Mouse (Mus musculus) liver, embryonic 13.5 days (tissue): ENCODE measurements at regions not wholly inside any gene's neighbourhood (a gene's known extent, or its start where the extent isn't known, plus 50 kb on each side); places are given as distances from the start of the nearest gene placed in this dataset.

Source experiments
- ATAC-seq: fragments of 200-750 bp; cut with Nextera tagmentation; 2 replicates; pipeline ENCODE4 v1.8.0; 2017; ENCODE audit warnings: low read depth, mild to moderate bottlenecking, moderate number of reproducible peaks, moderate library complexity
- DNase-seq: peaks from one replicate; pipeline ENCODE4 v3.0.0; 2022
- H3K27ac ChIP-seq: fragments of 300-500 bp; sonication (generic); 2 replicates; pipeline ENCODE4 v1.5.1; 2015; ENCODE audit warnings: moderate library complexity, mild to moderate bottlenecking, inconsistent platforms
- H3K27me3 ChIP-seq: fragments of 300-500 bp; sonication (generic); 2 replicates; pipeline ENCODE4 v1.6.1; 2015; ENCODE audit warnings: mild to moderate bottlenecking, inconsistent platforms
- H3K36me3 ChIP-seq: fragments of 300-500 bp; sonication (generic); 2 replicates; pipeline ENCODE4 v1.6.1; 2015; ENCODE audit warnings: mild to moderate bottlenecking, inconsistent platforms
- H3K4me1 ChIP-seq: fragments of 300-500 bp; sonication (generic); replicated peaks from 2 replicates; pipeline ENCODE4 v1.6.1; 2015; ENCODE audit warnings: inconsistent platforms
- H3K4me2 ChIP-seq: fragments of 300-500 bp; sonication (generic); 2 replicates; pipeline ENCODE4 v1.6.1; 2015; ENCODE audit warnings: inconsistent platforms, mild to moderate bottlenecking, moderate library complexity
- H3K4me3 ChIP-seq: fragments of 300-500 bp; sonication (generic); replicated peaks from 2 replicates; pipeline ENCODE4 v1.5.1; 2015; ENCODE audit warnings: mild to moderate bottlenecking, inconsistent platforms
- H3K9ac ChIP-seq: fragments of 300-500 bp; sonication (generic); 2 replicates; pipeline ENCODE4 v1.6.1; 2015; ENCODE audit warnings: mild to moderate bottlenecking, inconsistent platforms
- H3K9me3 ChIP-seq: fragments of 300-500 bp; sonication (generic); replicated peaks from 2 replicates; pipeline ENCODE4 v1.6.1; 2016; ENCODE audit warnings: inconsistent platforms
- WGBS: fragments of 180-500 bp; shearing (Covaris S2); methylation state at CpG from one replicate; pipeline ENCODE4 v1.1.7; 2015; ENCODE audit not compliant: insufficient replicate concordance; 5-methylcytosine and 5-hydroxymethylcytosine counted together

DNA sequence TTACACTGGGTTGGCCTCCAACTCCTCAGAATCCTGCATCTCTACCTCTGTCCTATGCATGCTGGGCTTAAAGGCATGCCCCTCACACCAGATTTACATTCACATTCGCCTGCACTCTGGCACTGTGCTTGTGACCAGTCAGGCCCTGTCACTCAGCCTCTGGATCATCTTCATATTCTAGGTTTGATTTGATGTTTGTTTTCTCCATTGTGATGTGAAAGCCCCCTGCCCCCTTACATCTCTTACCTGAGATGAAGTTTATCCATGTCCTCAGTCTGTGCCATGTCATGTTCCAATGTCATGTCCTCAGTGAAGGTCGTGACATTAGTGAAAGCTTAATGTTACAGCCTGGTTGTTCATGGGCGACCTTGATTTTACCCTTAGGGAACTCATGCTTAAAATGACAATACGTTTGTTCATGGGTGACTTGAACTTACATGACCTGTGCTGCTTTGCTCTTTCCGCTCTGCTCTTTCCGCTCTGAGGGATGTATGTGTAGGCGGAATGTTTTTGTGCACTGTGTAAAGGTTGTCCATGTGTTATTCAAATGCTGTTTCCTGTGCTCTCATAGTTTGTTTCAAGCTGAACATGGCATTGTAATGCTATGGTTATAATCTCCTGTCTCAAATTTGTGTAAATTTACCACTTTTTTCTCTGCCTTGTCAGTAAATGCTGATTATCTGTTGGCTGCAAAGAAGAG is 257.3 kb upstream of the Gm5148 start:
- ATAC-seq (no peak), DNase-seq (no peak)
- 0 out of 2 replicates have a peak, but pooled peaks cover 5% of the 10 kb centered on the region for H3K27me3 ChIP-seq
- H3K4me1 ChIP-seq: peaks cover 6% of the 10 kb centered on the region; the same call in 1 of the 2 replicates
- H3K27ac ChIP-seq: no peak overlapping the region
- no peaks in the 10 kb centered on the region for H3K9me3 ChIP-seq
- H3K4me2 ChIP-seq: no peak overlapping the region
- no peak overlapping the region for H3K4me3 ChIP-seq
- no peak overlapping the region for H3K9ac ChIP-seq
- no peaks in the 10 kb centered on the region for H3K36me3 ChIP-seq
- 62% methylated on average over 7 of the region's 7 CpGs for WGBS

- Histone ChIP-seq H3K4me3 (no peak overlapping the region), H3K4me1 (peaks cover 12% of the 10 kb centered on the region), H3K27me3 (0 out of 2 replicates have a peak, but pooled peaks cover 5% of the 10 kb centered on the region), H3K9ac (no peak overlapping the region), H3K27ac (no peak overlapping the region), H3K36me3 (no peaks in the 10 kb centered on the region), H3K4me2 (no peak overlapping the region), H3K9me3 (no peaks in the 10 kb centered on the region)
- DNase-seq: no peak
- no peak for ATAC-seq
- 36% methylated on average over 5 of the region's 5 CpGs for WGBS
These were observed 255.6 kb upstream of the Gm5148 start for GRCm38 (mm10) chr3:37979871-37980270.

GRCm38 (mm10) chr3:37978481-37978880 is 254.2 kb upstream of the Gm5148 start:
- Histone ChIP-seq H3K4me2 (no peak overlapping the region), H3K4me3 (no peak overlapping the region), H3K36me3 (no peaks in the 10 kb centered on the region), H3K4me1 (peaks cover 12% of the 10 kb centered on the region), H3K9ac (no peak overlapping the region), H3K9me3 (no peaks in the 10 kb centered on the region), H3K27ac (no peak overlapping the region), H3K27me3 (0 out of 2 replicates have a peak, but pooled peaks cover 5% of the 10 kb centered on the region)
- DNase-seq (no peak), ATAC-seq (no peak)
- 7% methylated on average over 6 of the region's 6 CpGs for WGBS

- no peak overlapping the region for H3K4me2 ChIP-seq
- H3K36me3 ChIP-seq: no peaks in the 10 kb centered on the region
- no peak overlapping the region for H3K4me3 ChIP-seq
- DNase-seq (no peak), ATAC-seq (no peak)
- H3K9ac ChIP-seq: no peak overlapping the region
- no peaks in the 10 kb centered on the region for H3K9me3 ChIP-seq
- H3K27me3 ChIP-seq: 0 out of 2 replicates have a peak, but pooled peaks cover 5% of the 10 kb centered on the region
- peaks cover 12% of the 10 kb centered on the region for H3K4me1 ChIP-seq
- H3K27ac ChIP-seq: no peak overlapping the region
- 50% methylated on average over 3 of the region's 3 CpGs for WGBS
These were observed 253.2 kb upstream of the Gm5148 start for GRCm38 (mm10) chr3:37977453-37977852.

- Histone ChIP-seq H3K4me3 (no peak overlapping the region), H3K27me3 (0 out of 2 replicates have a peak, but pooled peaks cover 5% of the 10 kb centered on the region), H3K9ac (no peak overlapping the region), H3K27ac (no peak overlapping the region), H3K9me3 (no peaks in the 10 kb centered on the region), H3K4me1 (peaks cover 12% of the 10 kb centered on the region), H3K36me3 (no peaks in the 10 kb centered on the region), H3K4me2 (0 out of 2 replicates have a peak overlapping the region, but pooled peaks have one; percentile 1)
- DNase-seq (no peak), ATAC-seq (no peak)
- WGBS: 24% methylated on average over 13 of the region's 13 CpGs
These were observed 252.3 kb upstream of the Gm5148 start for GRCm38 (mm10) chr3:37976566-37976965.

GRCm38 (mm10) chr3:37975194-37975756 is 251.0 kb upstream of the Gm5148 start:
- H3K27ac ChIP-seq: 0 out of 2 replicates have a peak overlapping the region, but pooled peaks have one; percentile 3
- no peak for DNase-seq
- 8% methylated on average over 11 of the region's 11 CpGs for WGBS
- no peaks in the 10 kb centered on the region for H3K36me3 ChIP-seq
- H3K4me2 ChIP-seq: no peak overlapping the region
- no peaks in the 10 kb centered on the region for H3K9me3 ChIP-seq
- H3K27me3 ChIP-seq: 0 out of 2 replicates have a peak, but pooled peaks cover 6% of the 10 kb centered on the region
- H3K4me3 ChIP-seq: no peak overlapping the region
- no peak for ATAC-seq
- no peak overlapping the region for H3K9ac ChIP-seq
- peaks cover 12% of the 10 kb centered on the region for H3K4me1 ChIP-seq

- Histone ChIP-seq H3K9me3 (no peaks in the 10 kb centered on the region), H3K9ac (no peak overlapping the region), H3K27me3 (0 out of 2 replicates have a peak, but pooled peaks cover 10% of the 10 kb centered on the region), H3K27ac (no peak overlapping the region), H3K36me3 (no peaks in the 10 kb centered on the region), H3K4me3 (no peak overlapping the region), H3K4me1 (peaks cover 6% of the 10 kb centered on the region; the same call in 1 of the 2 replicates), H3K4me2 (no peak overlapping the region)
- DNase-seq: no peak
- 49% methylated on average over 3 of the region's 3 CpGs for WGBS
- ATAC-seq: no peak
These were observed 248.6 kb upstream of the Gm5148 start for GRCm38 (mm10) chr3:37972931-37973330.

- H3K9me3 ChIP-seq: no peaks in the 10 kb centered on the region
- WGBS: 42% methylated on average over 2 of the region's 2 CpGs
- 0 out of 2 replicates have a peak, but pooled peaks cover 5% of the 10 kb centered on the region for H3K27me3 ChIP-seq
- ATAC-seq (no peak), DNase-seq (no peak)
- no peak overlapping the region for H3K4me3 ChIP-seq
- no peaks in the 10 kb centered on the region for H3K36me3 ChIP-seq
- no peak overlapping the region for H3K4me2 ChIP-seq
- no peak overlapping the region for H3K9ac ChIP-seq
- no peak overlapping the region for H3K27ac ChIP-seq
- H3K4me1 ChIP-seq: peaks cover 6% of the 10 kb centered on the region; the same call in 1 of the 2 replicates
These were observed 246.9 kb upstream of the Gm5148 start for GRCm38 (mm10) chr3:37971240-37971639.

- DNase-seq (no peak), ATAC-seq (no peak)
- Histone ChIP-seq H3K4me2 (no peak overlapping the region), H3K4me3 (no peak overlapping the region), H3K9me3 (no peaks in the 10 kb centered on the region), H3K9ac (no peak overlapping the region), H3K4me1 (no peaks in the 10 kb centered on the region), H3K27me3 (0 out of 2 replicates have a peak, but pooled peaks cover 5% of the 10 kb centered on the region), H3K27ac (no peak overlapping the region), H3K36me3 (no peaks in the 10 kb centered on the region)
These were observed 244.4 kb upstream of the Gm5148 start for GRCm38 (mm10) chr3:37968654-37969053.

- Histone ChIP-seq H3K4me2 (no peak overlapping the region), H3K4me3 (no peak overlapping the region), H3K36me3 (no peaks in the 10 kb centered on the region), H3K27ac (no peak overlapping the region), H3K9me3 (no peaks in the 10 kb centered on the region), H3K9ac (no peak overlapping the region), H3K4me1 (no peaks in the 10 kb centered on the region), H3K27me3 (0 out of 2 replicates have a peak, but pooled peaks cover 4% of the 10 kb centered on the region)
- DNase-seq (no peak), ATAC-seq (no peak)
- 60% methylated on average over 4 of the region's 4 CpGs for WGBS
These were observed 240.9 kb upstream of the Gm5148 start for GRCm38 (mm10) chr3:37965221-37965620.

DNA sequence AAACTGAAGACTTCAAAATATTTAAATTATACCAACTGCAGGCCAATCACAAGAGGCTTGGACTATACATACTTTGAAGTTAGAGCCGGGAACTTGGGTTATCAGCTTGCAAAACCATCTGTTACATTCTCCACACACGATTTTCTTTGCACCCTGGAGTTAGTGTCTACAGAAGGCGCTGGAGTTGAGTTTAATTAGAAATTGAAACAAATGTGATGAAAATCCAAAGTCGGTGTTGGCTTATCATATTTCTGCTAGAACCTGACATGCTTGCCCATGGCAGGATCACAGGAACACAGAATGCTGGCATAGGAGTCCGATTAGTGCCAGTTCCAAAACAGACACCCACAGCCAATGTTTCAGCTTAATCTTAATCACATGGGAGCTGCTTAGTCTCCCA is 239.8 kb upstream of the Gm5148 start:
- 59% methylated on average over 5 of the region's 5 CpGs for whole genome bisulfite sequencing
- Histone ChIP-seq H3K27ac (no peak overlapping the region), H3K36me3 (no peaks in the 10 kb centered on the region), H3K4me2 (no peak overlapping the region), H3K9ac (no peak overlapping the region), H3K4me1 (no peaks in the 10 kb centered on the region), H3K27me3 (no peaks in the 10 kb centered on the region), H3K9me3 (no peaks in the 10 kb centered on the region), H3K4me3 (no peak overlapping the region)
- no peak for DNase-seq
- ATAC-seq: no peak

GRCm38 (mm10) chr3:37962811-37963210 is 238.5 kb upstream of the Gm5148 start:
- Histone ChIP-seq H3K9me3 (no peaks in the 10 kb centered on the region), H3K27ac (no peak overlapping the region), H3K4me2 (no peak overlapping the region), H3K36me3 (no peaks in the 10 kb centered on the region), H3K27me3 (no peaks in the 10 kb centered on the region), H3K4me1 (no peaks in the 10 kb centered on the region), H3K9ac (no peak overlapping the region), H3K4me3 (no peak overlapping the region)
- WGBS: 70% methylated on average over 8 of the region's 8 CpGs
- DNase-seq (no peak), ATAC-seq (no peak)
